ENCODE assay signal across 8 mouse cellular contexts in the genomic region with DNA sequence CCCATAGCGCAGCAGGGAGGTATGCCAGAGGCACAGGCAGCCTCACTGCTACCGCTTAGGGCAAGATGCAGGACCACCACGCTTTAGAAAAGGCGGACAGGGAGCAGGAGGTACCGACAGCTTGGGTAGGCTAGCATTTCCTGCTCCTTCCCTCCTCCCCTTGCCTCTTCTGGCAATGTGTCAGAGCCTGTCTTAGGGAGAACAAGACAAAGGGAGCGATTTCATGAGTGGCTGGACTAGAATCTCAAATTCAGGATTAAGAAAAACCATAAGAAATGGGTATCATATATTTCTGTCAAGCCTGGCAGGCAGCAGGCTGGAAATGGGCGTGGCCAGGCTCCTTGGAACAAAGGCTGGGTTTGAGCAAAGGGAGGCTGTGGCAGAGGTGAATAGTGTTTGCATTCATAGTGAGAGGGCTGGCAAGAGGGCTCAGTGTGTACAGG. TPM values are rescaled to one million over a fixed set of nuclear protein-coding genes. Genes with fewer than 3 reads are reported as not detected.
DNase-seq lines count a peak whose midpoint lies in the region; ATAC-seq lines count a peak whose summit lies in the region.

No protein-coding gene starts in this region.

- WGBS in embryonic facial prominence, embryonic 11.5 days, result 42% methylated on average over 7 of the region's 7 CpGs
- WGBS in hindbrain, embryonic 11.5 days, result 27% methylated on average over 7 of the region's 7 CpGs
- 15% methylated on average over 7 of the region's 7 CpGs for WGBS in neural tube, embryonic 12.5 days

- H3K4me3 ChIP-seq in megakaryocyte, embryonic 14.5 days (replicated peaks), result peak overlapping the region; percentile 80
- no peak overlapping the region for H3K4me3 ChIP-seq in embryonic facial prominence, embryonic 11.5 days (ENCODE audit: low read depth, low read length)
- H3K4me3 ChIP-seq in hindbrain, embryonic 11.5 days (ENCODE audit: low read depth, low read length), result no peak overlapping the region; the same call in 1 of the 2 replicates
- H3K4me3 ChIP-seq in neural tube, embryonic 12.5 days, result no peak overlapping the region

- ATAC-seq in megakaryocyte, adult 5-6 weeks (ENCODE audit: poor library complexity, severe bottlenecking), result no peak
- ATAC-seq in embryonic facial prominence, embryonic 11.5 days (replicated peaks; ENCODE audit: insufficient number of reproducible peaks, low FRiP score, low TSS enrichment, low read depth), result no peak
- peak; percentile 71 for ATAC-seq in hindbrain, embryonic 11.5 days (ENCODE audit: low FRiP score)
- peak; percentile 69 for ATAC-seq in neural tube, embryonic 12.5 days (ENCODE audit: low FRiP score, low read depth)
- no peak for ATAC-seq in megakaryocyte-erythroid progenitor cell, adult 5-6 weeks (replicated peaks; ENCODE audit: low FRiP score, low TSS enrichment, poor library complexity, severe bottlenecking)

- no peak overlapping the region for H3K4me2 ChIP-seq in embryonic facial prominence, embryonic 11.5 days (ENCODE audit: low read depth, low read length)
- H3K4me2 ChIP-seq in hindbrain, embryonic 11.5 days (replicated peaks; ENCODE audit: low read depth, low read length), result 0 out of 2 replicates have a peak overlapping the region, but pooled peaks have one; percentile 11
- peak overlapping the region; percentile 38 for H3K4me2 ChIP-seq in neural tube, embryonic 12.5 days (replicated peaks)

- no peak overlapping the region for H3K27ac ChIP-seq in embryonic facial prominence, embryonic 11.5 days (replicated peaks; ENCODE audit: low read depth, low read length)
- H3K27ac ChIP-seq in hindbrain, embryonic 11.5 days (ENCODE audit: low read depth, low read length), result peak overlapping the region; percentile 90
- peak overlapping the region; percentile 83 for H3K27ac ChIP-seq in neural tube, embryonic 12.5 days

- no peak overlapping the region for H3K9ac ChIP-seq in embryonic facial prominence, embryonic 11.5 days (replicated peaks; ENCODE audit: low read length)
- peak overlapping the region; percentile 52; the same call in 1 of the 2 replicates for H3K9ac ChIP-seq in hindbrain, embryonic 11.5 days (ENCODE audit: low read depth, low read length)
- H3K9ac ChIP-seq in neural tube, embryonic 12.5 days, result peak overlapping the region; percentile 41

- peak; percentile 15 for DNase-seq in embryonic facial prominence, embryonic 11.5 days (ENCODE audit: low spot score)
- peak; percentile 65 for DNase-seq in hindbrain, embryonic 11.5 days (ENCODE audit: low spot score)
- DNase-seq in adrenal gland, postnatal 36 days, result no peak
- DNase-seq in gastrocnemius, postnatal 14 days, result no peak

- no peaks in the 10 kb centered on the region for H3K36me3 ChIP-seq in megakaryocyte, embryonic 14.5 days (replicated peaks; ENCODE audit: low read length)
- H3K36me3 ChIP-seq in embryonic facial prominence, embryonic 11.5 days (replicated peaks; ENCODE audit: control insufficient read depth, insufficient read depth, low read depth, low read length), result no peaks in the 10 kb centered on the region
- peaks cover 3% of the 10 kb centered on the region; the same call in 1 of the 2 replicates for H3K36me3 ChIP-seq in hindbrain, embryonic 11.5 days (ENCODE audit: control insufficient read depth, insufficient read depth, low read length)
- peaks cover 12% of the 10 kb centered on the region; the same call in 1 of the 2 replicates for H3K36me3 ChIP-seq in neural tube, embryonic 12.5 days

- peaks cover 56% of the 10 kb centered on the region for H3K27me3 ChIP-seq in megakaryocyte, embryonic 14.5 days (replicated peaks)
- H3K27me3 ChIP-seq in embryonic facial prominence, embryonic 11.5 days (ENCODE audit: control insufficient read depth, insufficient read depth, low read length), result no peaks in the 10 kb centered on the region; the same call in 1 of the 2 replicates
- no peaks in the 10 kb centered on the region for H3K27me3 ChIP-seq in hindbrain, embryonic 11.5 days (ENCODE audit: control insufficient read depth, insufficient read depth, low read length)
- no peaks in the 10 kb centered on the region for H3K27me3 ChIP-seq in neural tube, embryonic 12.5 days (replicated peaks)

- intact Hi-C loops in gastrocnemius, postnatal 14 days (cut with DNase I; ENCODE audit: low total_unique reads), result no loop called here

- no peaks in the 10 kb centered on the region for H3K9me3 ChIP-seq in megakaryocyte, embryonic 14.5 days
- no peaks in the 10 kb centered on the region for H3K9me3 ChIP-seq in embryonic facial prominence, embryonic 11.5 days (replicated peaks; ENCODE audit: control insufficient read depth, low read length)
- no peaks in the 10 kb centered on the region for H3K9me3 ChIP-seq in hindbrain, embryonic 11.5 days (ENCODE audit: control insufficient read depth, low read length)
- H3K9me3 ChIP-seq in neural tube, embryonic 12.5 days, result peaks cover 5% of the 10 kb centered on the region; the same call in 1 of the 2 replicates

- peaks cover 28% of the 10 kb centered on the region for H3K4me1 ChIP-seq in megakaryocyte, embryonic 14.5 days
- H3K4me1 ChIP-seq in embryonic facial prominence, embryonic 11.5 days (ENCODE audit: control insufficient read depth, insufficient read depth, low read length), result 0 out of 2 replicates have a peak, but pooled peaks cover 4% of the 10 kb centered on the region
- H3K4me1 ChIP-seq in hindbrain, embryonic 11.5 days (replicated peaks; ENCODE audit: control insufficient read depth, insufficient read depth, low read length), result peaks cover 10% of the 10 kb centered on the region; the same call in 1 of the 2 replicates
- peaks cover 44% of the 10 kb centered on the region for H3K4me1 ChIP-seq in neural tube, embryonic 12.5 days

RNA-seq across cellular contexts. Expression of a gene that starts 23.3 kb away (rescaled TPM):
- 10.0 and 13.2 TPM in 2 replicates for polyA plus RNA-seq in megakaryocyte, embryonic 14.5 days (2012; ENCODE audit: insufficient read depth, low replicate concordance)
- total RNA-seq in megakaryocyte, adult 5-6 weeks (2015), result 0.64 and 0.74 TPM in 2 replicates
- total RNA-seq in megakaryocyte, adult 5-6 weeks (2017), result 1.2 and 1.8 TPM in 2 replicates
- 27.3 and 28.0 TPM in 2 replicates for polyA plus RNA-seq in embryonic facial prominence, embryonic 11.5 days (2014; fragmentation: Nextera tagmentation; extraction: Ambion mirVana)
- 33.0 and 42.6 TPM in 2 replicates for polyA plus RNA-seq in hindbrain, embryonic 11.5 days (2014; fragmentation: Nextera tagmentation; extraction: Ambion mirVana)
- polyA plus RNA-seq in neural tube, embryonic 12.5 days (2016; fragmentation: Nextera tagmentation; extraction: Ambion mirVana), result 133 and 138 TPM in 2 replicates
- total RNA-seq in megakaryocyte-erythroid progenitor cell, adult 5-6 weeks (2014; fragmentation: Nextera tagmentation), result 30.8 and 31.2 TPM in 2 replicates
- total RNA-seq in megakaryocyte-erythroid progenitor cell, adult 5-6 weeks (2017), result 23.3 and 30.4 TPM in 2 replicates
- 10 to 100 TPM; 92.4 to 97.7 TPM for total RNA-seq in adrenal gland, postnatal 36 days (2021)
- total RNA-seq in gastrocnemius, postnatal 14 days (2021), result 10 to 100 TPM; 42.0 to 56.1 TPM

RNA-seq across cellular contexts. Expression of a gene that starts 44.9 kb away (rescaled TPM):
- polyA plus RNA-seq in megakaryocyte, embryonic 14.5 days (2012; ENCODE audit: insufficient read depth, low replicate concordance), result 1.0 and 14.5 TPM in 2 replicates
- 6.2 and 8.4 TPM in 2 replicates for total RNA-seq in megakaryocyte, adult 5-6 weeks (2015)
- total RNA-seq in megakaryocyte, adult 5-6 weeks (2017), result 9.7 and 10.8 TPM in 2 replicates
- polyA plus RNA-seq in embryonic facial prominence, embryonic 11.5 days (2014; fragmentation: Nextera tagmentation; extraction: Ambion mirVana), result 68.8 and 70.4 TPM in 2 replicates
- polyA plus RNA-seq in hindbrain, embryonic 11.5 days (2014; fragmentation: Nextera tagmentation; extraction: Ambion mirVana), result 63.4 and 65.2 TPM in 2 replicates
- 75.6 and 89.2 TPM in 2 replicates for polyA plus RNA-seq in neural tube, embryonic 12.5 days (2016; fragmentation: Nextera tagmentation; extraction: Ambion mirVana)
- total RNA-seq in megakaryocyte-erythroid progenitor cell, adult 5-6 weeks (2014; fragmentation: Nextera tagmentation), result 1.5 and 5.5 TPM in 2 replicates
- total RNA-seq in megakaryocyte-erythroid progenitor cell, adult 5-6 weeks (2017), result 1.7 and 5.9 TPM in 2 replicates
- total RNA-seq in adrenal gland, postnatal 36 days (2021), result 10 to 100 TPM; 21.0 to 39.0 TPM
- 10 to 100 TPM; 40.4 to 41.3 TPM for total RNA-seq in gastrocnemius, postnatal 14 days (2021)

Comparison
In these comparisons a context has a peak if more than half of its experiments do, and no peak if none do; other contexts are left out.
1. ATAC-seq: peak in hindbrain, embryonic 11.5 days (single experiment) and neural tube, embryonic 12.5 days (single experiment); none in megakaryocyte, adult 5-6 weeks (single experiment), embryonic facial prominence, embryonic 11.5 days (single experiment) and megakaryocyte-erythroid progenitor cell, adult 5-6 weeks (single experiment).
2. DNase-seq: peak in embryonic facial prominence, embryonic 11.5 days (single experiment) and hindbrain, embryonic 11.5 days (single experiment); none in adrenal gland, postnatal 36 days (0 of 2) and gastrocnemius, postnatal 14 days (single experiment).
3. RNA of a gene that starts 23.3 kb away (total RNA-seq): 92.4 to 97.7 TPM in adrenal gland, postnatal 36 days, 42.0 to 56.1 TPM in gastrocnemius, postnatal 14 days and 23.3 to 31.2 TPM in megakaryocyte-erythroid progenitor cell, adult 5-6 weeks; 0.64 to 1.8 TPM in megakaryocyte, adult 5-6 weeks; every median in the first group is over 4 times any median in the second.